Mouse (Mus musculus): Measurements from ENCODE around the gene Pik3r5. TPM values are rescaled to one million over a fixed set of nuclear protein-coding genes. Genes with fewer than 3 reads are reported as not detected.

Pik3r5 gene
- 1 to 10 TPM; 2.1 to 4.2 TPM for total RNA-seq (2021)

DNA sequence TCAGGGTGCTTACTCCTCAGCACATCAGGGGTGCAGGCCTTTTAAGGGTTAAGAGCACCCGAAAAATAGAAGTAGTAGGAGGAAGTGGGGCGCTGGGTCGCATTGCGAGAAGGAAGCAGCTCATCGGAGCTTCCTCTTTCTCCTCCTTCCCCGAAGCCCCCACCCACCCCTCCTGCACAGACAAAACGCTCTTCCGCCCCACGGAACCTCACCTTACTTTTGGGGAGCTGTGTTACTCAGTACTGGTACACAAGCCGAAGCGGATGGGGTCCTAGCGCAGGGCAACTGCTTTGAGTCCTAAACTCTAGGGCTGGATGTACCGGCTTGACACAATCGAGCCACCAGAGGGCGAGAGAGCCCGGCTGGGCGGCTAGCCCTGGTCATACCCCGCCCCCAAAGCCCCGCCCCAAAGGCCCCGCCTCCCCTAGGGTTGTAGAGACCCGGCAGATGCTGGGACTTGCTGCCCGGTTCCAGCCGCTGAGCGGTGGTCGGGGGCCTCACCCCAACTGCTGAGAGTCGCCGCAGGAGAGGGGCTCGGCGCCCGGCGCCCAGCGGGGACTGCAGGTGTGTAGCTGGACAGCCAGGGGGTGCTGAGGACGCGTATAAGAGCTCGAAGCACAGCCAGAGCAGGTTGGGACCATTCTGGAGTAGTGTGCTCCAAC is at the start of gene Pik3r5:
Gene Pik3r5, plus strand, starts transcription at position 423 of the 662 bp plus-strand sequence.
- peak; percentile 61 to 62 for DNase-seq (ENCODE audit: low spot score in 2 of 2)
- intact Hi-C loops (cut with DNase I): loop anchor here (5.0 kb wide), 2 partner anchors 40 to 120 kb away; no protein-coding TSS in a partner anchor

- intact Hi-C loops (cut with DNase I): no loop called here
- no peak for DNase-seq (ENCODE audit: low spot score in 2 of 2)
Measured at GRCm38 (mm10) chr11:68383519-68383918, 48.4 kb upstream of the Pik3r5 start.

GRCm38 (mm10) chr11:68384131-68384530 is 47.8 kb upstream of the Pik3r5 start:
- DNase-seq (ENCODE audit: low spot score in 2 of 2): no peak
- intact Hi-C loops (cut with DNase I): no loop called here

- no peak for DNase-seq (ENCODE audit: low spot score in 2 of 2)
- intact Hi-C loops (cut with DNase I): no loop called here
Measured at GRCm38 (mm10) chr11:68384592-68385020, 47.3 kb upstream of the Pik3r5 start.

DNA sequence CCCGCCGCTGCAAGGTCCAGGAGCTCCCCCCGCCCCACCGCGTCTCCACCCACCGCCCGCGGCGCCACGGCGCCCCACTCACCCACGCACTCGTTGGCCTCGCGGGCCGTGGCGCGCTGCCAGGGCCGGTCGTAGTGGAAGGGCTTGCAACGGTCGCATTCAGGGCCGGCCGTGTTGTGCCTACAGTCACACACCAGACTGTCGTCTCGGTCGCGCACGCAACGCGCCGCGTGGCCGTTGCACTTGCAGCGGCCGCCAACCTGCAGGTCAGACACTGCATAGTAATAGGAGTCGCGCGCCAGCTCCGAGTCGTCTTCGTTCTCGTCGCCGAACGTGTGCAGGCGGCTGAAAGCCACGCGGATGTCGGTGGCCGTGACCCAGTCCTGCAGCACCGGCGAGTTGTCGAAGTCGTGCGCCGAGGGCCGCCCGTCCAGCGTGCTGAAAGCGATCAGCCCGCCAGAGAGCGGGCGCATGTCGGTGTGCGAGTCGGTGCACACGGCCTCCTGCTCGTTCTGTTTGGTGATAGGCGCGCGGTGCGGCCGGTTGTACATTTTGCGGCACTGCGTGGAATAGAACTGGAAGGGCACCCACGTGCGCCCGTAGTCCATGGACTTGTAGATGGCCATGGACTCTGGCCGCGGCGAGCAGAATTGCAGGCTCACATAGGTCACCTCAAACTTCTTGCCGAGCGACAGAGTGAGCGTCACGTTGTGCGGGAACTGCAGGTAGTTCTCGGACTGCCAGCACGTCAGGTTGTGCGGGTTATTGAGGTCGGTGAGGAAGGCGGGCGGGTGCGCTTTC is 46.7 kb upstream of the Pik3r5 start:
- intact Hi-C loops (cut with DNase I): no loop called here
- peak in 1 of 2 experiments; percentile 9 for DNase-seq (ENCODE audit: low spot score in 2 of 2)

GRCm38 (mm10) chr11:68385921-68386588 is 45.9 kb upstream of the Pik3r5 start:
- DNase-seq (ENCODE audit: low spot score in 2 of 2): no peak

DNA sequence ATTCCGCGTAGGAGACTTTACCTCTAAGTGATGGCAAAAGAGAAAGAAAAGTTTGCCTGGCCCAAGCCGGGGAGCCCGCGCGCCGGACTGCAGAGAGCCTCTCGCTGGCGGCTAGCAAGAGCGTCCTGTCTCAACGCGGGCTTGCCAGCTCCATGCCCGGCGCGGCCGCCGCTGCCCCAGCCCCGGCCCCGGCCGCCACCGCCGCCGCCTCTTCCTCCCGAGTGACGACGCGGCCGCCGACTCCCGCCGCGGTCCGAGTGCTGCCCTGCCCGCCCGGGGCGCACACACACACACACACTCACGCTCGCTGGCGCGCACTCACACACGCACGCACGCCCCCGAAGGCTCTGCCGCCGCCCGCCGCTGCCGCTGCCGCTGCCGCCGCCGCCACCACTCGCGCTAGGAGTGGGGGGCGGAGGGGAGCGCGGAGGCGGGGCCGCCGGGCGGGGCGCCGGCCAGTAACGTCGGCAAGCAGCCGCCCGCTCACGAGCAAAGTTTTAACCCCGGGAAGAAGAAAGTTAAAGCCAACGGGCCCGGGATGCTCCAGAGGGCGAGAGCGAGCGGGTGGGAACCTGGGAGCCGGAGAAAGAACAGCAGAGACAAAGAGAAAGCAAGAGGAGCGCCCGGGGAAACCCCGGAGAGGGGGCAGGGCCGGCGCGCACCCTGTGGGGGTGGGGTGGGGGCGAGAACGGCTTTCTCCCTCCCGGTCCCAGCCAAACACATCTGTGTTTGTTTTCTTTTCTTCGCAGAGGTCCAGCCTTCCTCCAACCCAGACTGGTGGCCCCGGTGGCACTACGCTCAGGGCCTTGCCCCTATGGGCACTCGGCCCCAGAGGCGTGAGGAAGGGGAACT is 45.1 kb upstream of the Pik3r5 start:
- intact Hi-C loops (cut with DNase I): no loop called here
- peak in 1 of 2 experiments; percentile 40 for DNase-seq (ENCODE audit: low spot score in 2 of 2)

More at GRCm38 (mm10) chr11:68385921-68386588, 45.9 kb upstream of the Pik3r5 start:
- intact Hi-C loops (cut with DNase I): no loop called here

DNA sequence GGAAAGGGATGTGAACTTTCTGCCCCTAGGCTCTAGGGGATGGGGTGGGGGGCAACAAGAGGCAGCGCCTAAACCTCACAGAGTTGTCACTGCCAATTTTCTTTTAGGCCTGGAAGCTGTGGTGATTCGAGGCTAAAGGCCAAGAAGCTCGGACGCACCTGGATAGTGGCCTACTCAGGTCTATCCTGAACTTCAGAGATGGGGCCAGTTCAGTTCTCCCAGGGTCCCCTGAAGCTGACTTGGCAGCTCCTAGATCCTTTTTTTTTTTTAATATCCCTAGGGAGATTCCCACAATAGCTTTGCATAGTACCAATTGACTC is 44.5 kb upstream of the Pik3r5 start:
- intact Hi-C loops (cut with DNase I): no loop called here
- no peak for DNase-seq (ENCODE audit: low spot score in 2 of 2)

DNA sequence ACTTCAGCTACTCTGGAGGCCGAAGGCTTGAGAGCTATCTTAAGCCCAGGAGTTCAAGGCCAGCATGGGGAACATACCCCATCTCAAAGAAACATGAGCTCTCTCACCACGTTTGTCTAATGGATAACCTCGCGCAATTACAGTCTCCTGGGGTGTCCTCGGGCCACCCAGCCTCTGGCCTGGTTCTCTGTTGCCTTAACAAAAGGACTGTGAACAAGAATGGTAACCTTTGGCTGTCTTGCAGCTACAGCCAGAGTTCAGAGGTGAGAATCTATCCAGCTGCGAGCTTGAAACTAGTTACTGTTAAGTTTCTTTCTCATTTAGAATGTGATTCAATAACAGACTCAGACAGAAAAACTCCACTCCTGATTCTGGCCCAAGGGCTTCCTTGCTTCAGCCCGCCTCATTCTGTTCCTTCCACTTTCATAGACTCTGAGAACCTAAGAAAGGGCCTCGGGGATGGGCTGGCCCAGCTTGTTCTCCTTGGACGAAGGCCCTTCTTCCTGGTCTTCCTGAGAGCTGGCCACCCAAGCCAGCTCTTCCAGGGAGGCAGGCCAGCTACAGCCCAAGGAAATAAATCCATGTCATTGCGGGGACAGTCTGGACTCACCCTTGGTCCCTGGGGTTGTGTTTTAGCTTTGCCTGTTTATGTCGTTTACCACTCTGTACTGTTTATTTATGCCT is 43.8 kb upstream of the Pik3r5 start:
- intact Hi-C loops (cut with DNase I): no loop called here
- DNase-seq (ENCODE audit: low spot score in 2 of 2): no peak

DNA sequence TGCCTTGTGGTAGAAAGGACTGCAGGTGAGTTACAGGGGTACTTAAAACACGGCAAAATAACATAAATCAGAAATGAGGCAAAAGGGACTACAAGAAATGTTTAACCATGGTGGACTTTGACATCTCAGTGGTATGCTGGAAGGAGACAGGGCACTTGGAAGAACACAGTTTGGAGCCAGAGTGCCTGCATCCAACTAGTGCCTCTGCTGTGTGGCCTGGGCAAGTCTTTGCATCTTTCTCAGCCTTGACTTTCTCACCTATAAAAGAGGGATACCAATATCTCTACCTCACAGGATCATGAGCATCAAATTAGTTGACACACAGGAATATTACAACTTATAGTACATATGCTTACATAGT is 43.3 kb upstream of the Pik3r5 start:
- intact Hi-C loops (cut with DNase I): no loop called here
- DNase-seq (ENCODE audit: low spot score in 2 of 2): no peak

GRCm38 (mm10) chr11:68389621-68390020 is 42.3 kb upstream of the Pik3r5 start:
- DNase-seq (ENCODE audit: low spot score in 2 of 2): no peak
- intact Hi-C loops (cut with DNase I): no loop called here

DNA sequence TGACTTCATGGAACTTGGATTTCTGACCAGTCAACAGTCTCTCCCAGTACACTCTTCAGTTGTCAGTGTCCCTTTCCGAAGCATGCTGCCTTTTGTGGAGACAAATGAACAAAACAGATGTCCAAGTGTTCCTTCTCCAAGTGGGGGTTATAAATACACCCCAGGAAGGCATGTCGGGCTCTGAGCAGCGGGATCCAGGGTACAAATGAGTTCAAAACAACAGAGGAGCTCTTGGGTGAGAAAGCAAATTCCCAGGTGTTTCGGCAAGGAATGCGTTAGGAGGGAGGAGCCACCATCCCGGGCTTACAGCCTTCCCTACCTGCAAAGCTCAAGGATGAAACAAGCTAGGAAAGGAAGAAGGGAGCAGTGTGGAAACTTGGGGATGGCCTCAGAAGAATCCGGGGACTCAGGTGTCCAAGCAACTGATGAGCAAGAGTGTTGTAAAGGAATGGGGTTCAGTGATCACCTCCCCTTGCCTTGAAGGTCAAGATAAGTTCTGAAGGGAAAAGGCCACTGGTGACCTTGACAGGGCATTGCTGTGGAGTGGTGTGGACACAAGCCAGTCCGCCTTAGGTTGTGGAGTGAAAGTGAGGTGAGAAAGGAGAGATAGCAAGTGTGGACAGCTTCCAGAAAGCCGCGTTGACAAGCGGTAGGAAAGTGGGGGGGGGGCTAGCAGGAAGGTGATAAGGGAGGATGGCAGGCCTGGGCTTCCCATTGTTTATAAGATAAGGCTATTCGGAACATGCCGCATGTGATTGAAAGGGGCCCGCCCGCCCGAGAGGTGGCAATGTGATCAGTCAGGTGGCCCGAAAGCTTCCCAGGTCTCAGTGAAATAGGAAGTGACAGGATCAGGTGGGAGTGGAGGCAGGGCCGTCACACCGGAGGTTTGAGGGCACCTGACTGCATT is 41.3 kb upstream of the Pik3r5 start:
- intact Hi-C loops (cut with DNase I): no loop called here
- no peak for DNase-seq (ENCODE audit: low spot score in 2 of 2)

DNA sequence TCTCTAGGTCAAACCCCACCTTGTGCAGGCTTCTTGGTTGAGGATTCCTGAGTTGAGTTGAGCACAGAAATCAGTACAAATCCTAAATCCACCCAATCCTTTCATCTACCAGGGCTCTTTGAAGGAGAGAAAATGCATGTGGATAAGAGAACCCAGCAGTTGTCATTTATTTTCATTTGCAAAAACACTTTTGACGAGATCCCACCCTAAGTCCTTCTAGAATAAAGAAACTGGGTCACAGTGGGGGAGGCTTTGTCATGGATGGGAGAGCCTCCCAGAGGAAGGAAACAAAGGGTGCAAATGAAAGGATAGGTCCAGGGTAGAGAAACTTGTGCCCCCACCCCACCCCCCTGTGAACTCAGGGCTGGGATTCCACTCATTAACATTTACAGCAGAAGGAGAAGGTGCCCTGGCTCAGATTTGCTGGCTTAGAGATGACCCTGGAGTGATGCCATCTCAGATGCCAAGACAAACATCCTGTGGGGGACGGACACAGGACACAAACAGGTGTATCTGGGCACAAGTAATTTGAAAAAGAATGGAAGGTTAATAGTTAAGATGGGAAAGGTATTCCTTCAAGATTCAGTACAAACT is 37.9 kb upstream of the Pik3r5 start:
- DNase-seq (ENCODE audit: low spot score in 2 of 2): no peak
- intact Hi-C loops (cut with DNase I): no loop called here

- DNase-seq (ENCODE audit: low spot score in 2 of 2): no peak
- intact Hi-C loops (cut with DNase I): loop anchor here (5.0 kb wide), 1 partner anchor 177 kb away; no protein-coding TSS in a partner anchor
Measured at GRCm38 (mm10) chr11:68394749-68395148, 37.2 kb upstream of the Pik3r5 start.

GRCm38 (mm10) chr11:68395546-68395945 is 36.4 kb upstream of the Pik3r5 start:
- DNase-seq (ENCODE audit: low spot score in 2 of 2): no peak

DNA sequence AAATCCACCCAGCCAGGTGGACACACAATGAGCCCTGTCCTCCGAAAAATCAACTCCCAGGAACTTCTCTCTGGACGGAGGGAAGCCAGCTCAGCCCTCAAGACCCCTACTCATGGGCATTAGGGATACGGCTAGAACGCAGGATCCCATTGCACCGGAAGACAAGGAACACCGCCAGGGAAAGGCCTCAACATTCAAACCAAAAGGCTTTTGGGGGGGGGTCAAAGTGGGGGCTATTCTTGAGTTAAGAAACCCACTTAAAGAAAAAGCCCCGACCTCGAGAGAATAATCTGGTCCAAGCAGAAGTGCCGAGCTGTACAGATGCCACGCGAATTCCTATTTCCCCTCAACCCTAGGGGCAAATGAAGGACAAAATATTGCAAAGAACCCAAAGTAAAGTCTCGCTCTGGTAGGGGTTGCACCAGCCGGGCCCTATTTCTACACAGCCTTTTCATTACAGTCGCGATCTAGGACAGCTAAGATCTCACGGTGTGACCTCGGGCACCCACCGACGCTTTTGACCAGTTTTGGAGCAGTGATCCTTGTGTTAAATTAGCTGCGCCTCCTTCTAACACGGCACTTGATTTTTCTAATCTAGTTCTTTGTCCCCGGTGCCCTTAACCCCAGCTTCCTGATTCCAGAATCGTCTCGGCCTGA is 32.9 kb upstream of the Pik3r5 start:
- no peak for DNase-seq (ENCODE audit: low spot score in 2 of 2)
- intact Hi-C loops (cut with DNase I): loop anchor here (5.0 kb wide), 1 partner anchor 182 kb away; no protein-coding TSS in a partner anchor

More at GRCm38 (mm10) chr11:68395546-68395945, 36.4 kb upstream of the Pik3r5 start:
- intact Hi-C loops (cut with DNase I): loop anchor here (5.0 kb wide), 1 partner anchor 178 kb away; no protein-coding TSS in a partner anchor

DNA sequence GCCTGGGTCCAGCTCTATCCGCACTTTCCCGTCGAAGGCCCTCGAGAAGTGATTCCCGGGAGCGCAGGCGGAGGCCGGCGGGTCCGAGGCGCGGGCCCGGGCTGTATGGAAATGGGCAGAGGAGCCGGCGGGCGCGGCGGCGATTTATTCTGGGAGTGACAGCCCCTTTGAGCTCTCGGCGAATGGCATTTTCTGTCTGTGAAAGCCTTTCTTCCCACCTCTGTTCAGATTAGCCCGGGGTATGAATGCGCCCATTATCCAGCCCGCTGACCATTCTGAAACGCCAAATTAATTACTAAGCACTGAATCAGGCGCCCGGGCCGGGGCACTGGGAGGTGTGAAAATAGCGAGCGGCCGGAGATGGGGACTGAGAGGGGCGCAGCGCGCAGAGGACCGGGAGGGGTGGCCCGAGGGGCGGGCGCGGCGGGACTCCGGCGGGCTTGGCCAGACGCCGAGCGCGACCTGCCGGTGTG is 32.3 kb upstream of the Pik3r5 start:
- intact Hi-C loops (cut with DNase I): loop anchor here (2.0 to 10.0 kb wide), 3 partner anchors 182 to 575 kb away; no protein-coding TSS in a partner anchor
- no peak for DNase-seq (ENCODE audit: low spot score in 2 of 2)
